Mouse (Mus musculus): Measurements from ENCODE around the gene Aqr.

Aqr gene

DNA sequence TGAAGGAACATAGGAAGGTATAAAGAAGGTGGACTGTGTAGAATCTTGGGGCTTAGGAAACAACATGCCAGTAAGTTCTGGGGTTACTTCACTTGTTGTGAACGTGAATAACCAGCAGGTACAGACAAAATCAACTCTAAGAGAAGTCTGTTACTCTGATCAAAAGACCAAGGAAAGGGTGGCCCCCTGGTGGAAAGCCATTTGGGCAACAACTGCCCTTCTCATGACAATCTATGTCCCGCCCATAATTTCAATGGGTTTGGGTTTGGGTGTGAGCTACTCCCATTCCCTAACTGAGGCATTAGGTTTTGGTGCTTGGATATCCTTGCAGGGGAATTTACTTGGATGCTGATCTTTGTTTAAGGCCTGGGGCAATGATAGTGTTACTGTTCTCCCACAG lies 122.8 kb downstream of the Aqr start:
- peak; percentile 7 for DNase-seq (ENCODE audit: low read depth, low spot score)

- peak; percentile 15 for DNase-seq (ENCODE audit: low read depth, low spot score)
These were observed 126.7 kb downstream of the Aqr start for GRCm38 (mm10) chr2:114060071-114060591.

DNA sequence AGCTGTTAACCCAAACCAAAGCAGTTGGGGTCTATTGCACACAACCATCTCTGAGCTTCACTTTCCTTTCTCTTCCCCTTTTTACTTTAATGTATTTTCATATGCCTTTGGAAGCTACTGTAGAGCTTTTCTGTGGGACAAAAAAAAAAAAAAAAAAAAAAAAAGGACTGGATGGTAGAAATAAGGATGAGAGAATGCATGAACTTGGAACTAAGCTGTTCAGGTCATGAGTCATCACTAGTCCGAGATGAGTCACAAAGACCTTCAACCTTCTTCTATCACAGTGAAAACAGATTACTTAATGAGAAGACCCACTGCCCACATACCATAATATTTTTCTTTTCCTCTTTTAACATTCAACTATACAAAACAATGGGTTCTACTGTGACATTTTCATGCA lies 127.2 kb downstream of the Aqr start:
- DNase-seq (ENCODE audit: low read depth, low spot score), result no peak

GRCm38 (mm10) chr2:114058226-114058796 lies 128.5 kb downstream of the Aqr start:
- DNase-seq (ENCODE audit: low read depth, low spot score), result peak; percentile 3

DNA sequence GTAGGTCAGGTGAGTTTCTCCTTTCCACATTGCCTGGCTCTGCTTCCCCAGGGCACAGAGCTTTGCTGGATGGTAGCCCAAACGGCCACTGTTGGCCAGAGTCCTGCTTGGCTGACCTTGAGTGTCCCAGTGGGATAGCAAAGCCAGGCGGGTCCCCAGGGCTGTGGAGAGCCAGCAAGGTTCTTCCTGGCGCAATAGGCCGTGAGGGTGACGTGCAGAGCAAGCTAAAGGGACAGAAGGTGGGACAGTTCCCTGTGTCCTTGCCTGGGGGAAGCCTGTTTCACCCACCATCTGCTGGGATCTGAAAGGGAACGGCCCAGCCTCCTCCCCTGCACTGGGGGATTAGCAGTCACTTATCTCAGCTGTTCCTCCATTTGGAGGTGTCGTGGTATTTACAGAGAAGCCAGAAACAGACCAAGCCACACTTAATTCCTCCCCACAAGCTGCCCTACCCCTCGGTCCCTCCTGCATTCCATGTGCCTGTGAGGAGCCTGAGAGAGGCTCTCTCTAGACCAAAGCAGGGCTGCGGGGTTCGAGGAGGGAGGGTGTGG lies 129.4 kb downstream of the Aqr start:
- DNase-seq (ENCODE audit: low read depth, low spot score), result peak; percentile 23

GRCm38 (mm10) chr2:114054129-114054528 lies 132.7 kb downstream of the Aqr start:
- no peak for DNase-seq (ENCODE audit: low read depth, low spot score)

DNA sequence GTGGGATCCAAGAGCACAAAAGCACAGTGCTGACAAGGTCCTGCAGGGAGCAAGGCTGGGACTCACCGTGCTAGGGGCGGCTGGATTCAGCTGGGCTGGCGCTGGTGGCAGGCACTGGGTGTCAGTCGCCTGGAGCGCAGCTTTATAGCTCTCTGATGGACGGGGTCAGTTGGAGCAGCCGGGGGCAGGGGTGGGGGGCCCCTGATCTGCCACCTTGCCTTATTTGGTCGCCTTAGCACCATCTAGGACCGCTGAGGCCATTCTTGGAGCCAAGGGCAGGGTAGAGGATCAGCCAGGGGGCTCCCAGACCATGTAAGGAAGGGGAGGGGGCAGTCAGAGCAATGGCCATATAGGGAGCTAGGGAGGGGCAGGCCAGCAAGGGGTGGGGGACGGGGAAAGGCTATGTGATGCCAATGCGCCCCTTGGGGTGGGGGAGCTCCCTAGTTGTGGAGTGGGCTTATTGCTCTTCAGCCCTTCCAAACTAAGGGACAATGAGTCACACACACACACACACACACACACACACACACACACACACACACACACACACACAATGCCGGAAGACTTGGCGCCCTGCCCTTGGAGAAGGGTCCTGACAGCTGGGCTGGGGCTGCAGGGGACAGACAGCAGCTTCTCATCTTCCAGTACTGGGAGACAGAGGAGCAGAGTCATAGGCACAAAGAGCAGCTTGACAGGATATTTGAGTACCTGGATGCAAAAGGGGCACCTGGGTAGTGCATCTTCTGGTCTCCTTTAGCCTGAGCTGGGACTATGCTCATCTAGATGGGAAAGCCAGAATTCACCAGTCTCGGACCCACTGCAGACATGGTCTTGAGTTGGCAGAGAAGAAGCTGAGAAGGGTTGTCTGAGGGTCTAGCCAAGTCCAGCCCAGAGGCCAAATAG lies 133.9 kb downstream of the Aqr start, which contains the start of gene Actc1:
Gene Actc1 (minus strand): TSS at position 853 of the 903 bp plus-strand sequence.
- DNase-seq (ENCODE audit: low read depth, low spot score), result no peak

- no peak for DNase-seq (ENCODE audit: low read depth, low spot score)
These were observed 135.0 kb downstream of the Aqr start for GRCm38 (mm10) chr2:114051871-114052241.

Measured in R1 (cell line).